Mouse (Mus musculus) megakaryocyte progenitor cell, adult 5-6 weeks (primary cell): ENCODE data around the gene Fer1l5. TPM values are rescaled to one million over a fixed set of nuclear protein-coding genes. Genes with fewer than 3 reads are reported as not detected.

Source experiments
- ATAC-seq: replicated peaks from 2 replicates; pipeline ENCODE4 v1.8.0; 2016; ENCODE audit warnings: mild to moderate bottlenecking, moderate TSS enrichment, inconsistent platforms; ENCODE audit not compliant: poor library complexity
- total RNA-seq, 2 experiments: library from RNA; stranded (forward) in 1 of 2; stranded (reverse) in 1 of 2; fragments of 157-497, 149-512 nt in 1 of 2; fragments of 200-1000 nt in 1 of 2; gene quantifications; 2 replicates each; pipeline versions ENCODE4 v1.2.3 to v1.2.4; 2015 to 2017

Gene Fer1l5
- total RNA-seq (2015): not detected in 2 replicates
- 0.04 and 0.30 TPM in 2 replicates for total RNA-seq (2017)

DNA sequence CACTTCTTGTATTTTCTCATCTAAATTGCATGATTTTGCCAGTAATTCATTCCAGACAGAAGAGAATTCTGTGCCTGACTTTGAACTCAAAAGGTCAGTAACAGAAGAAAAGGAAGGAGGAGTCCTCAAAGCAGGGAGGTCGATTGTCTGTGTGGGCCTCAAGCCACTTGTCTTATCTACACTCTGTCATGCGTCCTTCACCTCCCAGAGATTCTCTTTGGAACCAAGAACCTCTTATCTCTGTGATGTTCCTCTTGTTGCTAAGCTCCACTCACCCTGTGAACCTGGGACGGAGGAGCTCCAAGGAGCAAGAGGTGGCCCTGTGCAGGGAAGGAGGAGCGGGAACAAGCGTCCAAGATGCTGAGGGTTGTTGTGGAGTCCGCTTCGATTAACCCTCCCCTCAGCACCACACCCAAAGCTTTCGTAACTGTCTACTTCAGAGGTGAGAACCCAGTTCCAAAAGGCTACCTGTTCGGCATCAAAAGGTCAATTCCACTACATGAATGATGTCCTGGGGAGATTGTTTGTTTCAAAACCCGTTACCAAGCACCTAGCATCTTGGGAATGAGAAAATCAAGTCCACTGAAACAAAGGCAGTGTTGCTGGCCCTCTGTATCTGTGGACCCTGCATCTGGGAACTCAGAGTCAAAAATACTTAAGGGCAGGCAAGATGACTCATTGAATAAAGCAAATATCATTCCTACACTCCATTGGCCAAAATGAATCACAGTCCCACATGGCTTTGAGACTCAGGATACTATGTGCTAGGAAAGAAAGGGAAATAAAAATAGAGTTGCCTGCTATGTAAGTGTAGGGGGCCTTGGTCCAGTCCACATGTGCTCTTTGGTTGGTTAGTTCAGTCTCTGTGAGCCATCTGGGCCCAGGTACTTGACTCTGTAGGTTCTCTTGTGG, at the start of gene Fer1l5:
Gene Fer1l5, plus strand, starts transcription at position 358 of the 912 bp plus-strand sequence.
- no peak for ATAC-seq

DNA sequence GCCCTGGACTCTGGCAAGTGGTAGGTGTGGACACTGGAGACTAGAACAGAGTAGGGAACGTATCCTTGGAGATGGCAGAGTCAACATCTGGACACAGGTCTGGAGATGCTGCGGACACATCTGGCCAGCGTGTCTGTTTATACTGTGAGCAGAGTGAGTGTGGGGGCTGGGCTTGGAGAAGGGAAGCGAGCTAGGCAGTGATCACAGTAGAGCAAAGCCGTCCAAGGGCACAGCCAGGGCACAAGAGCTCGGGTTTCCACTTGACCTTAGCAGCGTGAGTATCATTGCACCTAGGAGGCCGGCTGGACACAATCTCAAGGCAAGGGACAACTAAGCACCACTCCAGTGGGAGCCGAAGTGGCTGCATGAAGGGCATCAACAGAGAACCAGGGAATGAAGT, 49.0 kb upstream of the Fer1l5 start:
- no peak for ATAC-seq

DNA sequence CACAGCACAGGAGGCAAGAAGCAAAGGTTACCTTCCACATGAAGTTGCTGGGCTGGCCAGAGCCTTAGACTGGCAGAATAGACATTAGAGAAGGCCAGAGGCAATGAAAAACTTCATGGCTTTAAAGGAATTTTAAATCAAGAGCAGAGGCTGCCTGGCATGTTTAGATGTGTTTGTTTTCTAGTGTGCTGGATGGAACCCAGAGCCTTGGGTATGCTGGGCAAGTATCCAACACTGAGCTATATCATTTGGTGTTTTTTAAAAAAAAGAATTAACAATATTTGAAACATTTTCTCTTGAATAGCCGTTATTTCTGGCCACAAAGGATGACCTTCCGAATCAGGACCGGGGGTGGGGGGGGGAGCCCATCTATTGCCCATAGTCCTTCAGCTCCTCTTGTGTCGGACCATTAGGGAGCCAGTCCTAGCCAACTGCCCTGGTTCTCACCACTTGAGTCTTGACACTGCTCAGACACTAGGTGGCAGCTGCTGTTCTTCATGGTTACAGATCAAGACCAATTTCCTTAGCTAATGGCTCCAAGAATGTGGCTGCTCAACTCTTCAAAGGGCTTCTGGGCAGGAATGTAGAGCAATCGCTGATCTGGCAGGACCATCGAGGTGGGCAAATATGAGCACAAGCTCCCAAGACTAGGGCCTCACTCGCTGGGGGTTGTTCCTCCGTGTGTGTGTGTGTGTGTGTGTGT, 48.2 kb upstream of the Fer1l5 start:
- ATAC-seq: peak; percentile 75

DNA sequence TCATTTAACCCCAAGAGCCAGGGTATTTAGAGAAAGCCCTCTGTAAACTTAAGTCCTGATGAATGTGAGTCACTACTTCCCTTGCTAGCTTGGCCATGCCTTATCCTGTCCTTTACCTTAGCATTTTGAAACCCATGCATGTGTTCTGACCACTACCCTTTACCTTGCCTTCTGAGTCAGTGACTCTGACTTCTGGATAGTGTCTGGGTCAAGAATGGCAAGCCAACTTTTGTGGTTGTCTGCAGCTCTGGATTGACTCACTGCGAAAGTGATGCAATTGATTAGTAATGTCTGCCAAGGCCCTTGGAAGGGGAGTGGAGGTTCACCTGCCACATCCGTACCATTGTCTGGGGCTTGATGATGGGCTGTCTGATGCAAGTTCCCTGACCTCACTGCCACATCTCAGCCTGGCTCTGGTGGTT, 46.2 kb upstream of the Fer1l5 start:
- peak; percentile 72 for ATAC-seq

DNA sequence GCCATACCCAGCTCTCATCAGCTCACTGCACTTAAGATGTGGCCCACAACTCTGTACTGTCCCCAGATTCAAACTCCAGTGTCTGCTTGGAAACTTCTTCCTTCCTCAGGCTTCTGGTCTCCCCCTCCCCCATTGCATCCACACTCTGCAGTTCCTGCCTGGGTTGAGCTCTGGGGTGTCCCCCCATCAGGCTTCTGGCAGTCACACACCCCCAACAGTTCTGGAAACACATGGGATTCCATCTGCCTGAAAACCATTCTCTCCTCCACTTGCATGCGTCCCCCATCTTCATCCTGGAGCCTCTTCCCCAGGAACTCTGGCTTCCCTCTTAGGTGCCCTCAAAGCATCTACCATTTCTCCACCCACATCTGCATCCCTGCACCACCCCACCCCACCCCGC, 45.3 kb upstream of the Fer1l5 start:
- ATAC-seq: no peak

DNA sequence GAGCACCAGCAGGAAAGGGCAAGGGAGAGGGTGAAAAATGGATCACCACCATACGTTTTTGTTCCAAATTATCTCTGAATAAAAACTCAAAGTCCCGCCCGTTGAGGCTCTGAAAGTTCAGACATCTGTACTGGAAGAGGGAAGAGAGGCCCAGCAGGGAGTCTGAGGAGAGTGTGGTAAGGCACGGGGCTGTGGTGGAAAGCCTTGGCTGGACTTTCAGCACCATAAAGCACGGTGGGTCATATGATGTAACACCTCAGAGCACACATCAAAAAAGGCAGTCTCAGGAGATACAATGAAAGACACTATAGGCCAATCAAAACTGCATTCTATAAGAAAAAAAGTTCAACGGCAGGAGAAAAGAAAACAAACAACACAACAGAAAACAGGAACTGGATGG, 40.3 kb upstream of the Fer1l5 start:
- ATAC-seq: no peak

DNA sequence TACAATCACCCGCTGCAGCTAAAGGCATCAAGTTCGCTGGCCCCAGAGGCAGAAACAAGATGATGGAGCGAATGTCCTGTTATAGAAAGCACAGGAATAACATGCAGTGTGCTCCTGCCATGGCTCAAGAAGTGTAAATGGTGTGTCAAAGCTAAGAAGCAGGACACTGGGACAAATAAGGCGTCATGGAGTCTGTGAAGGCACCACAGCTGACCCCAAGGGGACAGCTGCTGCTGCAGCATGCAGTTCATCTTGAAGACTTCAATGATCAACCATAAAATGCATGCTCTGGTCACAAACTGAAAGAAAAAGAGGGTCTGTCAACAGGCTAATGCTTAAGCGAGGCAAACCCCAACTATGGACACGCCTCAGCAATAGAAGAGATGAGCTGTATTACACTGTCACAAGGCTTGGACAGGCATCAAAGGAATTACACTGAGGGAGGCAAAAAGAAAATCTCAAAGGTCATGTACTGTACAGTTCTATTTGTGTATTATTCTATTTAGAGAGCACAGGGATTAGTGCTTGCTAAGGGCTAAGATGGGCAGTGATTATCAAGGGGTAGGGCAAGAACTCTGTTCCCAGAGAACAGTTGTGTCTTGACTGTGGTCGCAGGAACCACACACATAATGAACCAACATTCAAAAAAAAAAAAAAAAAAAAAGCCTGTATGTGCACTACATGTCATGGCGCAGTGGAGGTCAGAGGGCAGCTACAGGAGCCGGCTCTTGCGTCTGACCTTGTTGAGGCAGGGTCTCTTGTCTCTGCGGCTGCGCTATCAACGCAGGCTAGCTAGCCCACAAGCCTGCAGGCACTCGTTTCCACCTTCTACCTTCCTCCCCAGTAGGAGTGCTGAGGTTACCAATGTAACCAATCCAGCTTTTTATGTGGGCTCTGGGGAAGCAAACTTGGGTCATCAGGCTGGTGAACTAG, 38.9 kb upstream of the Fer1l5 start:
- ATAC-seq: no peak

DNA sequence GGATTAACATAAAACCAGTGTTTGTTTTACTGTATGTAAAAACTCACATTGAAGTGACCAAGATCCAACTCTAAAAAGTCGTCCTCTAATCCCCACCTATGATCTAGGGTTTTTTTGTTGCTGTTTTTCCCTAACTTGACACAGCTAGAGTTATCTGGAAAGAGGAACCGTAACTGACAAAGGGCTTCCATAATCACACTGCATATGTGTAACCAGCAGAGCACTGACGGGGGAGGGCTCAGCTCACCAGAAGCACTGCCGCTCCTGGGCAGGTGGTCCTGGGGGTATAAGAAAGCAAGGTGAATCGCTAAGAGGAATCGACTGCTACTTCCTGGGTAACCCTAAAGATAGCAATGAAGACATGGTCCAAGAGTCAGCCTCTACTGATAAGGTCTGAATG, 29.5 kb upstream of the Fer1l5 start:
- no peak for ATAC-seq

DNA sequence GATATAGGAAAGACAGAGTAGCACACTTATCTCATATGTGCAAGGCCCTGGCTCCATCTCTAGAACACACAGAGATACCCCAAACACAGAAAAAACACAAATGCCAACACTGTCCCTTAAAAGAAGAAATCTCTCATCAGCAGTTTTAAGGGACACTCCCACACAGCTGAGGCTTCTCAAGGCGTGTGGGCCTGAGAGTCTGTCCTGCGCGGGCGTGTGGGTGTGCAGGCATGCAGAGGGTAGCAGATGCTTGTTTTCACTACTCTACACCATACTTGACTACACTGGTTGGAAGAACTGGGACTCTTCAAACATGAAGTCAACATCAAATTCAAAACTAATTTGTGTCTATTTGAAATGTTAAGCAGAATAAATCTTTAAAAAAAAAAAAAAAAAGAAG, 19.7 kb upstream of the Fer1l5 start:
- ATAC-seq: no peak

DNA sequence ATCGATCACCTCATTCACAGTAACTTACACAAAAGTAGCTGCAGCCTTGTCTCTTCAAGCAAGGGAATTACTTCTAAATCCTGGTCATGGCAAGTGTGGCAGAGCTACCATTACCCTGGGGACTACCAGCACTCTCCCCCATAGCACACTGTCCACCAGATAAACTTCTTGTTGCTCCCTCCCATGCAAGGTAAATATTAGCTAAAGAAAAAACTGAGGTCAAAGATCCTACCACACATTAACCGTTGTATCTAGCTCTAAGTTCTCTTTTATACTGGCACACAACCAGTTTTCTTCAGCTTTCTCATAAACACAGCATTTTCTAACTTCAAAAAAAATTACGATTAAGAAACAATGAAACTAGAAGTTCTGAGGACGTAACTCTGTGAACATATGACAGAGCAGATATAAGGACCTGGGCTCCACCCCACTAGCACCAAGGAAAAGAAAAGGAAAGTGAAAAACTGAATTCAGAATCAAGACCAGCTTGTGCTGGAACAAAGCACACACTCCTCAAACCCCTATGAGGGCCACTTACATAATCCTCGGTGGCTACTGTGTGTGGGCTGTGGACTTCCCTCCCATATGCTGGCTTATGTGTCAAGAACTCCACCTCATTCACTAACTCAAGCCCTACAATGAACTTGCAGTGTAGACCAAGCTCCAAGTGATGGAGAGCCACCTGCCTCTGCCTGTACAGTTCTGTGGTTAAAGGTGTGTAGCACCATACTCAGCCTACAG, 15.0 kb upstream of the Fer1l5 start:
- no peak for ATAC-seq

DNA sequence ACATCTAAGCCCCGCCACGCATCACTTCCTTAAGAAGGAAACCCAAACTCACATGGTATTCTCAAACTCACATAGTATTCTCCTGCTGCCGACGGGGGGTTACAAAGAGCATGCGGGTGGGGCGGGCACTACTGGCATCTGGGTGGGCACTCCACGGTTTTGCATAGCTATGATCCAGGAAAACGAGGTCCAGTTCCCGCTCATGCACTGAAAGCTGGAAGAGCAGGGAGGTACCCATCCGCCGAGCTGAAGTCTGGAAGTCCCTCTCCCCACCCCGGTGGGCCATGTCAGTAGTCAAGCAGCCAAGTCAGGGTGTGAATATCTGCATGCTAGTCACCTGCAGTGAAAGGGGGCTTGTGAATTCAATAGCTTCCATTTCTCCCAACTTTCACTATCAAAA, 4.4 kb upstream of the Fer1l5 start:
- ATAC-seq: no peak

DNA sequence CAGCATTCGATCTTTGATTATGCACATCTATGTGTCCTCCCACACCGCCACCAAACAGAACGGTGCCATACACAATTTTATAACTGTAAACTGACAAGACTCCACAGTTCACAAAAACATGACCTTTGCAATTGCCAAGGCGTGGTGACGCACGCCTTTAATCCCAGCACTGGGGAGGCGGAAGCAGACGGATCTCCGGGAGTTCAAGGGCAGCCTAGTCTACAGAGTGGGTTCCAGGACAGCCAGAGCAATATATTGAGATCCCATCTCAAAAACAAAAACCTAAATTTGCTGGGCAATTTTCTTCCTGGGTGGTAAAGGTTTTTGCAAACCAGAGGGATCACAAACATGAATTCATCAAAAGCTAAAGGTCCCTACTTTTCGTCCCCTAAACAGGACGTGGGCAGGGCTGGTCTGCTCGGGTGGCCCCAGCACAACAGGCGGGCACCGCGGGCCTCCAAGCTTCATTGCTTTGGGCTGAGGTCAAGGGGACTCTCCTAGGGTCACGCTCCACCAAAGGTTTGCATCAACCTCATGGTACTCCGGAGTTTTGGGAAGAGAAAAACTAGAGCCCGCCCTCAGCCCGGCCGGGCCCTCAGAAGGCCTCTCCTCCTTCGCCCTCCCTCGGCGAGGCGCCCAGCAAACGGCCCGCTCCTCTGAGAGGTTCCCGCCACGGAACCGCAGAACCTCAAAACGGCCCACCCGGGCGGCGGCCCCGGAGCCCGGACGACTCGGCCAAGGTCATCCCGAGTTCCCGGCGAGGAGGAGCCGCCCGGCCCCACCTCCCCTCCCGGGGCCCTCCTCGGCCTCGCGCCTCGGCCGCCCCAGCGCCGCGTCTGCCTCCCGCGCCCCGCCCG, 3.8 kb upstream of the Fer1l5 start:
- peak; percentile 48 for ATAC-seq

DNA sequence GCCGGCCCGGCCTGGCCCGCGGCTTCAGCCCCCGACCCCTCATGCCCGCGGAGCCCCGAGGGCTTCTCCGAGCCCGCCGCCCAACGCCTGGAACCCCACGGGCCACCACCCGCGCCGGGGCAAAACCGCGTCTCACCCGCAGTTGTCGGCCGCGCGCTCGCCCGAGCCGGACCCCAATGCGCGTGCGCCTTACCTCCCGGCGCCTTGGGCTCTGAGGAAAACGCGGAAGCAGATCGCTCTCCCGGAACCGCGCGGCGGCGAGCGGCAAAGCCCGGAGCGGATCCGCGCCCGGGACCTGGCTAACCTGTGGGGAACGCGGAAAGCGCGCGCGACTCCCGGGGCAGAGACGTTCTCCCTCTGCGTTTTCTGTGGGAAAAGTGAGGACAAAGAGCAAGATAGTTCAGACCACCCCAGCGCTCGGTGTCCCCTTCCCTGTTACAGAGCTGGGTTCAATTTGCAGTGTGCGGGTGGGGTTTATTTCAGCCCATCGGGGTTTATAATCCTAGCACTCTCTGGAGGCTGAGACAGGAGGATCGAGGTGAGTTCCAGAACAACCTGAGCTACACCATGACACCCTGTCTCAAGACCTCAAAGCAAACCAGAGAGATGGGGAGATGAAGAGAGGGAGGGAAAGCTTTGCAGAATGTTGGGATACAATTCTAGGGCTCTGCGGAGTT, 3.0 kb upstream of the Fer1l5 start, which contains the start of gene Kansl3:
Gene Kansl3, minus strand, starts transcription at position 213 of the 677 bp plus-strand sequence.
- peak; percentile 96 for ATAC-seq

DNA sequence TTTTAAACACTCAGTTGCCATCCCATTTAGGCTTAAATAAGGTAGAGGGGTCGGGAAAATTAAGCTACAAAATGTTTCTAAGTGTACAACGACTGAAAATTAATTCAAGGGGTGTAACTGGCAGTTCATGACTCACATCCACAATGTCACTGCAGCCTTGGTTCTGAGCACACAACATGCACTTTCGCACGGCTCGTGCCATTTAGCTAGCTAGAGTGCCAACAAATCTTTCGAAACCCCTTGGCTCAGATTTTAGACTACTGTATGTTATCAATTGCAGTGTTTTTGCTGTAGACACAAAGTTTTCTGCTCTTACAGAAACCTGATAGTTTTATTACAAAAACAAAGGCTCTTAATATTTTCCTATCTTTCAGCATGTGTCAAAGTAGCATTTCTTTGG, 1.2 kb upstream of the Fer1l5 start:
- no peak for ATAC-seq

DNA sequence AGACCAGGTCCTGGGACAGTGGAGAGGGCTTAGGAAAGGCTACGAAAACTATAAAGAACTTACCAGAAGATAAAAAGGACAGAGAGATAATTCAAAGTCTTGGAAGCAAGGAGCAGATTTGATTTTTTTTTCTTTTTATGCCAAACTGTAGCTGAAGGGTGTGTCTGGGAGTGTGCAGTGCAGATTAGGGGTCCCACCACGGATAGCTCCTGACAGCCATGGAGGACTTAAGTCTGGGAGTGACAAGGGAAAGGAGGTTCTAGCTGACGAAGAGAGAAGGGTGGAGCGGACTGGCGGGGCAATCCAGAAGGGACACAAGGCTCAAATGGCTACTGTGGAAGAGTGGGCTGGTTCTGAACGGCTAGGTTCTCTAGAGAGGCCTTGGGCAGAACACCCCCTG, 6.8 kb downstream of the Fer1l5 start:
- peak; percentile 74 for ATAC-seq

DNA sequence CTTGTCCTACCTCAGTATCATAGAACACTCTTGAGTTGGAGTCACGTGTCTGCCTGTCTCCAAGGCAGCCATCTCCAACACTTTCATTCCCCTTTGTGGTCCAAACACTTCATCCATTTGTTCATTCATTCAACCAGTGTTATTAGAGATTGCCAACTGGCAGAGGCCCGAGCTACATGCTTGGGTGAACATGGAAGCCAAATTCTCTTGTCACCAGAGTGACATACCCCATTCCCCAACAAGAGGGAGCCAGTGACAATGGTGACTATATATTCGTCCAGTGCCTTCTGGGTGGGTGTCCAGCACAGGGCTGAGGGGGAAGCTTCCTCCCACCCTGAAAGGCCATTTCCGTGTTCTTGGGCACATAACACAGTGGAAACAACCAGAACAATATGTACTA, 7.5 kb downstream of the Fer1l5 start:
- ATAC-seq: no peak

DNA sequence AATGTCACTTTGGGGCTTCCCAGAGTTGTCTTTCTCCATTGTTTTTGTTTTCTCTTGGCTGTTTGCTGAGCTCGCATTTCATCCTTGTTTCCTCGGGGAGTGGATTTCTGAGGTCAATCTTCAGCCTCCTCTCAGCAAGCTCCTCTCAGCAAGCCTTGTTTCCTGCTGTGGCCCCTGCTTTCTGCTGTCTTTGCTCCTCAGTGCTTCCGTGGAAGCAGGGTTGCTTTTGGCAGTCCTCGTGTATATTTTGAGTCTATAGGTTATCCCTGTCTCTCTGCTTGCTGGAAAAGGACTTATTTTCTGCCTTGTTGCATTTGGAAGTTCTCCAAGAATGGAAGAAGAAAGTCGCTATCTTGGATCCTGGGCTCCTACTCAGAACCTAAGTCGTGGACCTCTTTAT, 24.9 kb downstream of the Fer1l5 start:
- ATAC-seq: no peak

DNA sequence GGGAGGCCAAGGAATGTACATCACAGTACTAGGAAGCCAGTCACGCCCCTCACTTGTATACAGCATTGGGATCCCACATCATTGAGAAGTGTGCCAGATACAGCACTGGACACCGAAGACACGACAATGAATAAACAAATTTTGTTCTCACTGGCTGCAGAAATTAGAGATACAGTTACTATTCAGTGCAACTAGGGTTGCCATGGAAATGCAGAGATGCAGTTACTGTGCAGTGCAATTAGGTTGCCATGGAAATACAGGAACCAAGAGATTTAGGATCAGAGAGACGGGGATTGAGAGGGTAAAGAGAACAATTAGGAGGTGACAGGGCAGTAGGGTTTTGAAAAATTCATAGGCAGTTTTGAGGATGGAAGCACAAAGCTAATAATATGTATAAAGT, 29.4 kb downstream of the Fer1l5 start:
- ATAC-seq: no peak

DNA sequence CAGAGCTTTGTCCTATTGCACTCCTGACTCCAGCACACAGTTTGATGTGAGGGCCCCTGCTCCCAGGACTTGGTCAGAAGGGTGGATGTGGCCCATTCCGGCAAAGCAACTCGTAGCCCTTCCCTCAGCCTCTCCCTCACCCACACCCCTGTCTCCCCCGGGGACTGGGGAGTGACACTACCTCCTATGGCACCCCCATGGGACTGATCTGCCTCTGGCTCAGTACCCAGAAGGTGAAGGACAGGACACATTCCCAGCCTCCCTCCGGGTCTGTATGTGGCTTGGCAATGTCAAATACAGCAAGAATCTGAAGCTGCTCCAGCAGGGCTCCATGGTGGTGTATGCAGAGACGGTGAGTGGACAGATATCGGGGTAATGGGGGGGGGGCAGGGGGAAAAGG, 32.4 kb downstream of the Fer1l5 start:
- no peak for ATAC-seq
